Mouse (Mus musculus) kidney, adult 2 months (tissue): ENCODE measurements at regions not wholly inside any gene's neighbourhood (a gene's known extent, or its start where the extent isn't known, plus 50 kb on each side); places are given as distances from the start of the nearest gene placed in this dataset.

Source experiments
- DNase-seq: peaks from one replicate; pipeline ENCODE4 v3.0.0; 2021
- H3K27ac ChIP-seq: fragments of 200-500 bp; 2 replicates; pipeline ENCODE4 v1.5.1; 2012; ENCODE audit warnings: low read depth, low read length, control low read depth, inconsistent platforms; ENCODE audit not compliant: insufficient read depth
- H3K27me3 ChIP-seq: fragments of 200-500 bp; replicated peaks from 2 replicates; pipeline ENCODE4 v1.6.1; 2012; ENCODE audit warnings: mild to moderate bottlenecking, moderate library complexity, low read length, inconsistent platforms; ENCODE audit not compliant: control insufficient read depth, insufficient read depth
- H3K36me3 ChIP-seq: fragments of 200-500 bp; 2 replicates; pipeline ENCODE4 v1.6.1; 2012; ENCODE audit warnings: mild to moderate bottlenecking, moderate library complexity, low read length, inconsistent platforms; ENCODE audit not compliant: control insufficient read depth, insufficient read depth
- H3K4me1 ChIP-seq: fragments of 200-500 bp; 2 replicates; pipeline ENCODE4 v1.6.1; 2011; ENCODE audit warnings: low read length; ENCODE audit not compliant: control insufficient read depth, insufficient read depth
- H3K4me3 ChIP-seq: fragments of 200-500 bp; 2 replicates; pipeline ENCODE4 v1.5.1; 2011; ENCODE audit warnings: mild to moderate bottlenecking, low read depth, low read length, control low read depth; ENCODE audit not compliant: insufficient read depth
- CTCF ChIP-seq: fragments of 200-500 bp; conservative IDR thresholded peaks from 2 replicates; pipeline ENCODE4 v1.5.1; 2011; ENCODE audit warnings: low read depth, mild to moderate bottlenecking, control low read depth, low read length, moderate library complexity, mixed read lengths; ENCODE audit not compliant: insufficient read depth, insufficient read length
- POLR2A ChIP-seq: fragments of 200-500 bp; IDR thresholded peaks from one replicate; pipeline ENCODE4 v1.6.1; 2011; ENCODE audit warnings: low read depth, low read length, control low read depth
- WGBS: fragments of 180-500 bp; shearing (Covaris S2); methylation state at CpG from one replicate; pipeline ENCODE4 v1.1.7; 2018; 5-methylcytosine and 5-hydroxymethylcytosine counted together

DNA sequence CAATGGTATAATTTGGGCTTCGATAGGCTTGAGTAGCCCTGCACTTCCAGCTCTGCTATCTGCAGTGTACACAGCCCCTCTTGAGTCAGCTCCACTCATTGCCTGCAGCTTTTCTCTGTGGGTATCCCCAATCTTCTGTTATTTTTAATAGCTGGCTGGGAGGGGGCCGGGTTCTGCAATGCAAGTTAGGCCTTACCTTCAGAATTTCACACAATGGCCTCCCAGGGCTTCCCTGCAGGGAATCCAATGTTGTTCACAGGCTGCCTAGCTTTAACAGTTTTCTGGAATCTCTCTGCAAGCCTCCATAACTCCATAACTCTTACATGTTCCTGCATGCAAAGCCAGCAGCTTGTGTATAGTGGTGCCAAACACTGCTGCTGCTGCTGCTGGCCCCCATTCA is 197.7 kb upstream of the Fam92a start:
- Histone ChIP-seq H3K27me3 (no peaks in the 10 kb centered on the region), H3K4me1 (no peaks in the 10 kb centered on the region), H3K27ac (no peak overlapping the region), H3K4me3 (no peak overlapping the region), H3K36me3 (no peaks in the 10 kb centered on the region)
- no peak for DNase-seq
- 76% methylated on average over 2 of the region's 2 CpGs for WGBS
- TF ChIP-seq POLR2A (no peak), CTCF (no peak)

DNA sequence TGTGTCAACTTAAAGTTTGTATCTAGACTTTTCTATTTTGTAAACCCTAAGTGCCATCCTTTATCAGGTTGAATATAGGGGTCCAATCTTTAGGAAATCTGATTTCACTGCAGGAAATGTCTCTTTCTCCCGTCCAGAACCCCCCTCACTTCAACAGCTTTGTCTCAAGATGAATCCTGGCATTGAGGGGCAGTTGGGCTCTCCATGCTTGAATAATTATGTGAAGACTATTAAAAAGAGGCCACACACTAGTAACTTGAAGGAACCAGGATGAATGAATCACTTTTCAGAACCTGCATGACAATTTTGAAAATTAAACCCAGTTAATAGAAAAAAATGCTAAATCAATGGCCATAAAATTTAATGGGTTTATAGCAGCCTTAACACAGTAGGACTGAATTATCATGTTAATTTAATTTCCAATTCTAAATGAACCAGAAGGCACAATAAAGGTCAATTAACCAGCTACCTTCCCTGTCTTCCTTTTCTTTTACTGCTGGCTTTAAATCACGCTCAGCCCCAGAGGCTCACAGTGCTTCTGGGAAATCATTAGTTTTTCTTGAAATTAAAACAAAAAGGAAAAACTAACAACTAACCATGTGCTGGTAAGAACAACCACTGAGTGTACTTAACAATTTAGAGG is 185.3 kb upstream of the Fam92a start:
- H3K27ac ChIP-seq, result no peak overlapping the region
- DNase-seq, result no peak
- TF ChIP-seq CTCF, result no peak
- no peak for TF ChIP-seq POLR2A
- H3K36me3 ChIP-seq, result no peaks in the 10 kb centered on the region
- no peak overlapping the region for H3K4me3 ChIP-seq
- WGBS, result 35% methylated on average over 2 of the region's 2 CpGs
- H3K4me1 ChIP-seq, result no peaks in the 10 kb centered on the region
- H3K27me3 ChIP-seq, result no peaks in the 10 kb centered on the region

DNA sequence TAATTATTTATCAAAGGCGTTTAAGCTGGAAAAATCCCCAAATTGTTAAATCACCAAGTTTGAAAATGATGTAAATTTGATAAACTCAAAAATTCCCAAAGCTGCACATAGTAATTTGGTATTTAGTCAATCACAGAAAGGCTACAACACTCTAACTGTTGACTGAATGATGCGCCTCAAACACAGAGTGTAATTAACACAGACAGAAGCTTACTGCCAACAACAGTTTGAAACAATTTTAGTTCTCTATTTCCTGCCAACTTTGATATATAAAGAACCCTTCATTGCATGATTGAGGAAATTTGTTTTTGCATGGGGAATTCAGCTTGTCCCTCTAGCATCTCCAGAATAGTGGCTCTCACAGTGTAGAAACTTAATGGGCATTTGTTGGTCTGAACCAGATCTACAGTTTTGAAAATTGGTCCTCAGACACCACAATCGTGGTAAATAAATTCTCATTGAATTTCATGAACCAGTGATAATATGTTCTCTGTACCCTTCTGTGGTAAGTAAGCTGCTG is 181.6 kb upstream of the Fam92a start:
- H3K27me3 ChIP-seq, result no peaks in the 10 kb centered on the region
- TF ChIP-seq POLR2A (no peak), CTCF (no peak)
- no peak overlapping the region for H3K27ac ChIP-seq
- no peak for DNase-seq
- no peaks in the 10 kb centered on the region for H3K4me1 ChIP-seq
- 82% methylated on average over 3 of the region's 3 CpGs for WGBS
- no peak overlapping the region for H3K4me3 ChIP-seq
- H3K36me3 ChIP-seq, result no peaks in the 10 kb centered on the region

DNA sequence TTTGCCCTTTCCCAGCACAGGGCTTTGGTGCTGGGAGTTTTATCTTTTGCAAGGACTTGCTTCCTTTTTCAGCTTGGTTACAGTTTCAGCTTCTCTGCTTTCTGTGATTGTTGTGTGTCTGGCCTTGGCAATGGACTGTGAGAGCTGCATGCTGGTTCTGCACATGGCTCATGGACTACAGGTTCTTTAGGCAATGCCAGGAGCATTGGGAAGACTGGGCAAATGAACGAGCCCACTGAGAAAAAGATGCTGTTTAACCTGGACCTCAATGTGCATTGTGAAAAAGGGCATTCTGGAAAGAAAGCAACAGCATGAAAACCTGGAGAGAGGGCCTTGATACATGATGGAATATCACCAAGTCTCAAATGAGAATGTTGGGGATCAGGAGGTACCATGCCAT is 167.4 kb upstream of the Fam92a start:
- no peak for DNase-seq
- Histone ChIP-seq H3K36me3 (no peaks in the 10 kb centered on the region), H3K4me1 (no peaks in the 10 kb centered on the region), H3K4me3 (no peak overlapping the region), H3K27me3 (no peaks in the 10 kb centered on the region), H3K27ac (no peak overlapping the region)
- WGBS, result 67% methylated on average over 1 of the region's 1 CpGs
- TF ChIP-seq CTCF, result no peak

DNA sequence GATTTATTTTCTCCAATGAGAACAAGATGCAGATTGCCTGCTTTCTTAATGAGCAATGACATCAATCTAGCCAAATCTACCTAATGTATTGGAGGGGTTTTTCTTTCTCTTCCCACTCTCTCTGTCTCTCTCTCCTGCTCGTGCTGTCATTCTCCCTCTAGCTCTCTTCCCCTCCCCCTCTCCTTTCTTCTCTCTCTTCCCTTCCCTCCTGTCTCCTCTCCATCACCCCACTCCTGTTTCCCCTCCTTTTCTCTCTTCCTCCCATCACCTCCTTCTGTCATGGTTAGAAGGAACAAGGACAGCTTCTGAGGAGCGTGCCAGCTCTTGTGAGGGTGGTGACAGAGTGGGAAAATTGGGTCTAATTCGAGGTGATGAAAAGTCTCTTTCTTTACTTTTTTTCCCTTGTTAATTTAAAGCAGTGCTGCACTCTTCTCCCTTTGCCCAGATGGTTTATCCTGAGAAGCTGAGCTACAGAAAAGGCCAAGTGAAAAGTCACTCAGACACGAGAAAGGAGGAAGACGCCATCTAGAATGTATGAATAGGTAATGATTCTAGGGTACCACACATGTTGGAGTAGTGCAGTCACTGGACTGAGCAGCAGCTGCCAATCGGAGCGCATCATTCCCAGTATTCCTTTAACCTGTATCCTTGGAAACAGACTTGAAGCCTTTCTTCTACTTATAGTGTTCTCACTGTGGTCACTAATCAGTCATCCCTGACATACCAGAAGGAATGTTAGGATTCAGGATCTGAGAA is 163.2 kb upstream of the Fam92a start:
- Histone ChIP-seq H3K4me1 (no peaks in the 10 kb centered on the region), H3K36me3 (no peaks in the 10 kb centered on the region), H3K27ac (no peak overlapping the region), H3K27me3 (no peaks in the 10 kb centered on the region), H3K4me3 (no peak overlapping the region)
- no peak for DNase-seq
- no peak for TF ChIP-seq CTCF
- TF ChIP-seq POLR2A, result no peak
- 63% methylated on average over 7 of the region's 7 CpGs for WGBS

DNA sequence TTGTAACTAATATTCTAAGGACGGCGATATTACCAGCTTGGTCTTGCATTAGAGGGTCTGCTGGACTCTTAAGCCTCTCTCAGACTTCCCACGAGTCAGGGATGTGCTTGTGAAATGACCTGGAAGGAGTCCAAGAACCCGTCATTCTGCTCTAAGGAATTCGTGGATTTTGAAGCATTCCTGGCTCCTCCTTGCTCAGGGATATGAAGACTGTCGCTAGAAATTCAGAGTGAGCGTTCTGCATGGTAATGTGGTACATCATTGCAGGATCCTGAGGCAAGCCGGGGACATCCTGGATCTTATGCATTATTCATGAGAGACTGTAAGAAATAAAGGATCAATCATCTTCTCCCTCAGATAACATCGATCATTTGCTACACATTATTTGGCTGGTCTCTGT is 162.6 kb upstream of the Fam92a start:
- no peak for TF ChIP-seq POLR2A

DNA sequence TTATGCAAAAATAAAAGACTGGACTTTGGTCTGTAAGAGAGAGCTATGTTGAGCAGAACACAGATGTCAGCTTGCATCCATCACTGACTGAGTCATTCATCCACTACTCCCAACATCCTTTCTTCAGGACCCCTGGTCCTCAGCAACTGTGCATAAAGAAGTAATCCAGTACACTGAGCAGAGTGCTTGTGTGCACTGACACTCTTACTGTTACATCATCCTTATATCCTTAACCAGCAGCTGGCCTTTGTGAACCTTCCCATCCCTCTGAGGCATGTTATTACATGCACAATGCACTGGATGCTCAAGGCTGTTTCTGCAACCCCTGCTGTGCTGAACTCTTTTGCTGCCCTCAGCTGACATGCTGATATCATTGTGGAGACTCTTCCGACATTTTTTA is 144.2 kb upstream of the Fam92a start:
- Histone ChIP-seq H3K4me1 (no peaks in the 10 kb centered on the region), H3K4me3 (no peak overlapping the region), H3K27ac (no peak overlapping the region), H3K36me3 (no peaks in the 10 kb centered on the region), H3K27me3 (no peaks in the 10 kb centered on the region)
- DNase-seq, result no peak
- TF ChIP-seq CTCF (no peak), POLR2A (no peak)
- WGBS, result 91% methylated on average over 1 of the region's 1 CpGs

More for the DNA sequence above, 162.6 kb upstream of the Fam92a start:
- H3K4me1 ChIP-seq, result no peaks in the 10 kb centered on the region
- no peaks in the 10 kb centered on the region for H3K27me3 ChIP-seq
- no peak for DNase-seq
- WGBS, result 58% methylated on average over 9 of the region's 9 CpGs
- H3K4me3 ChIP-seq, result no peak overlapping the region
- no peaks in the 10 kb centered on the region for H3K36me3 ChIP-seq
- H3K27ac ChIP-seq, result no peak overlapping the region
